Mouse (Mus musculus): Measurements from ENCODE around the gene Gfod1.

- TF ChIP-seq MAX (IDR thresholded peaks at IDR 0.05; ENCODE audit: low read depth) (no peak), POLR2A (IDR thresholded peaks at IDR 0.05; ENCODE audit: insufficient read length, low read depth) (no peak), MYOG (IDR thresholded peaks at IDR 0.05; ENCODE audit: control insufficient read depth in 1 of 3, insufficient read depth in 1 of 3, insufficient read length in 2 of 3, low read depth in 2 of 3) (no peak), USF1 (IDR thresholded peaks at IDR 0.05; ENCODE audit: low read depth) (no peak), REST (IDR thresholded peaks at IDR 0.05; ENCODE audit: insufficient read depth, insufficient read length) (no peak)
Observed at GRCm38 (mm10) chr13:43296140-43296805, 7.7 kb downstream of the Gfod1 start.

Data from myocyte (in vitro differentiated cells).